Mouse (Mus musculus) hindbrain, embryonic 11.5 days (tissue): ENCODE data around the gene Lrmp. TPM values are rescaled to one million over a fixed set of nuclear protein-coding genes. Genes with fewer than 3 reads are reported as not detected.

Experiments
- ATAC-seq: fragments of 200-750 bp; cut with Nextera tagmentation; 2 replicates; pipeline ENCODE4 v1.8.0; 2017; ENCODE audit warnings: mild to moderate bottlenecking, moderate TSS enrichment, moderate library complexity; ENCODE audit not compliant: low FRiP score
- DNase-seq: peaks from one replicate; pipeline ENCODE4 v3.0.0-alpha.2; 2015; ENCODE audit warnings: low spot score
- H3K27ac ChIP-seq: fragments of 300-500 bp; sonication (generic); 2 replicates; pipeline ENCODE4 v1.5.1; 2014; ENCODE audit warnings: mild to moderate bottlenecking, low read depth, low read length
- H3K27me3 ChIP-seq: fragments of 300-500 bp; sonication (generic); 2 replicates; pipeline ENCODE4 v1.6.1; 2014; ENCODE audit warnings: mild to moderate bottlenecking, low read length, moderate library complexity, mixed read lengths; ENCODE audit not compliant: control insufficient read depth, insufficient read depth
- H3K36me3 ChIP-seq: fragments of 300-500 bp; sonication (generic); 2 replicates; pipeline ENCODE4 v1.6.1; 2014; ENCODE audit warnings: mild to moderate bottlenecking, low read length, moderate library complexity, mixed read lengths; ENCODE audit not compliant: control insufficient read depth, insufficient read depth
- H3K4me1 ChIP-seq: fragments of 300-500 bp; sonication (generic); replicated peaks from 2 replicates; pipeline ENCODE4 v1.6.1; 2014; ENCODE audit warnings: low read length, mixed read lengths; ENCODE audit not compliant: control insufficient read depth, insufficient read depth
- H3K4me2 ChIP-seq: fragments of 300-500 bp; sonication (generic); replicated peaks from 2 replicates; pipeline ENCODE4 v1.6.1; 2014; ENCODE audit warnings: mild to moderate bottlenecking, low read depth, low read length
- H3K4me3 ChIP-seq: fragments of 300-500 bp; sonication (generic); 2 replicates; pipeline ENCODE4 v1.5.1; 2014; ENCODE audit warnings: low read depth, low read length
- H3K9ac ChIP-seq: fragments of 300-500 bp; sonication (generic); 2 replicates; pipeline ENCODE4 v1.6.1; 2014; ENCODE audit warnings: low read depth, low read length
- H3K9me3 ChIP-seq: fragments of 300-500 bp; sonication (generic); 2 replicates; pipeline ENCODE4 v1.6.1; 2016; ENCODE audit warnings: low read length; ENCODE audit not compliant: control insufficient read depth
- WGBS: fragments of 180-500 bp; shearing (Covaris S2); extraction: QIAGEN DNeasy Blood & Tissue Kit; methylation state at CpG from one replicate; pipeline ENCODE4 v1.1.7; 2014; 5-methylcytosine and 5-hydroxymethylcytosine counted together
- polyA plus RNA-seq: library from polyadenylated mRNA; unstranded; fragments of >200 nt; fragmentation: Nextera tagmentation; extraction: Ambion mirVana; gene quantifications from 2 replicates; pipeline ENCODE4 v1.2.1, GENCODE M21; 2014

Lrmp gene
- polyA plus RNA-seq, 1 experiment from 2014 or later = 1.5 TPM

DNA sequence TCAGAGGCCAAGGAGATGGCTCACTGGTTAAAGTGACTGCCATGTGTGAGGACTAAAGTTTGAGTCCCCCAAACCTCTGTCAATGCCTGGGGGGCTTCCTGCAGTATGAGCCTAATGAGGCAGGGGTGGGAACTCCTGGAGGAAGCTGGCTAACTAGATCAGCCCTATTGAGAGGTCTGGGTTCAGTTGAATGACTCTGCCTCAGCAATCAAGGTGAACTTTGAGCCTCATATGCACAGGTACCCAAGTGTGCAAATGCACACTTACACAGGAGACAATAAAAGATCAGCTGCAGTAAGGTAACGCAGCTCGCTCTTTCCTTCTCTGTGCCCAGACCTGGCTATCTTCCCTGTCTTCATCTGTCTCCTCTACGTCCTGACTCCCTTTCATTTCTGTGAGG, 77.6 kb downstream of the Lrmp start:
- Histone ChIP-seq H3K9me3 (no peaks in the 10 kb centered on the region), H3K9ac (no peak overlapping the region), H3K36me3 (no peaks in the 10 kb centered on the region), H3K27ac (no peak overlapping the region), H3K4me1 (no peaks in the 10 kb centered on the region), H3K4me3 (no peak overlapping the region), H3K4me2 (no peak overlapping the region), H3K27me3 (no peaks in the 10 kb centered on the region)
- no peak for DNase-seq
- no peak for ATAC-seq
- 91% methylated on average over 3 of the region's 3 CpGs for WGBS

DNA sequence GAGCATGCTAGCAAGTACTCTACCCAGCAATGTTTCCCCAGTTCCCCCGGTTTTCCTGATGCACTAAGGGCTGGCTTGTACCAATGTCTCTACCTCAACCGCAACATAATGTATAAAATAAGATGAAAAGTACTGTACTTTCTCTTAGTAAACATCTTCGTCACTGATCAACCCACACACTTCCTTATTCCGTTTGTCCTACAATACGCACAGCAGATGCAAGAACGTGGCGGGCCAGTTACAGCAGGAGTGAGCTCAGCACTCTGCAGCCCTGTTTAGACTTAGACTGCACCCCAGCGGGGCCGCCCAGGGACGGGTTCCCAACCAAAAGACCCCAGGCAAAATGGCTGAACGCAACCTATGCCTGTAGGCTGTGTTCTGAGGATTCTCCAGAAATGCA, 78.0 kb downstream of the Lrmp start:
- ATAC-seq = no peak
- Histone ChIP-seq H3K36me3 (no peaks in the 10 kb centered on the region), H3K4me2 (no peak overlapping the region), H3K27me3 (no peaks in the 10 kb centered on the region), H3K4me1 (no peaks in the 10 kb centered on the region), H3K9ac (no peak overlapping the region), H3K9me3 (no peaks in the 10 kb centered on the region), H3K4me3 (no peak overlapping the region), H3K27ac (no peak overlapping the region)
- no peak for DNase-seq
- 86% methylated on average over 11 of the region's 11 CpGs for WGBS

DNA sequence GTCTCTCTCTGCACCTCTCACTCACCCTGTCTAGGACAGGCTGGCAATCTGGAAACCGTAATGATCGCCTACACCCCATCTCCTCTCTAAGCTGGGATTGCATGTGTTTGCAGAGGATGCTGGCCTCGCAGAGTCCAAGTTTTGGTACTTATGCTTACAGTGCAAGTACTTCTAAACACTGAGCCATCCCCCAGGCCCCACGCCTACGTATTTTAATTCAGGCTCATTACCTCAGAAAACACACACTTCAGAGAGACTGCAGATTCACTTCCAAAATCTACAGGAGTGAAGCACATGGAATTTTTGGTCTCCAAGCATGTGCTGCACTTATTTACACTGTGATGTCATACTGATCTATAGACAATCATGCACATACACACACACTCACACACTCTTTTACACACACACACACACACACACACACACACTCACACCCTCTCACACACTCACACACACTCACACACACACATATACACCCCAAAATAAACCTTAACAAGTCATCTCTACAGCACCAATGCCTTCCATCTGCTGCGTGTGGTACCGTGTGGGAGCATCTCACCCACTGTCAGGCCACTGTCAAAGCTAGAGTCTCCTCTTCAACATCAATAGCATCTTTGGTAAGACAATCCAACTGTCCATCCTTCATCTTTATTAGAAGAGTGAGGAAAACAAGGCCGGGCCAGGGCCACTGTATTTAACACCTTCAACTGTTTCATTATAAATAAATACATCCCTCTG, 82.7 kb downstream of the Lrmp start:
- WGBS = 93% methylated on average over 8 of the region's 8 CpGs
- Histone ChIP-seq H3K9ac (no peak overlapping the region), H3K36me3 (no peaks in the 10 kb centered on the region)

DNA sequence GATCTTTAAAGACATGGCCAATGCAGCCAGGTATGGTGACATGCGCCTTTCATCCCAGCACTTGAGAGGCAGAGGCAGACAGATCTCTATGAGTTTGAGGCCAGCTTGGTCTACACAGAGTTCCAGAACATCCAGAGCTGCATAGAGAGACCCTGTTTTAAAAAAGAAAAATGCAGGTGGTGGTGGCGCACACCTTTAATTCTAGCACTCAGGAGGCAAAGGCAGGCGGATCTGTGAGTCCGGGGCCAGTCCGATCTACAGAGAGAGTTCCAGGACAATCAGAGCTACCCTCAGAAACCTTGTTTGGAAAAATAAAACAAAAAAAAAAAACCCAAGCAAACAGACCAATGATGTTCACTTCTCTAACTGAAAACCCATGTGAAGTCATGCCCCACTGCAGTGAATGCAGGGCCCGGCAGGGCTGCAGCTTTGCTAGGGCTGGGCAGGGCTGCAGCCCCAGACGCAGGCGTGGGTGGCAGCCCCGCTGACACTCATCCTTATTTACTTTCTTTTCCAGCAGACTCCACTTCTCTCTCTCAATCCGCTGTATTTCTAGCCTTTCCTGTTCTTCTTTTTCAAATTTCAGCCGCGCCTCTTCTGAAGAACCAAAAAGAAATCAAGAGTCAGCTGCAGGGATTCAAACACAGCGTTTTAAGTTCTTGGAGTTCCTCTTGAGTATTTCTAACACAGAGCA, 87.1 kb downstream of the Lrmp start:
- Histone ChIP-seq H3K36me3 (no peaks in the 10 kb centered on the region), H3K9ac (no peak overlapping the region), H3K27me3 (no peaks in the 10 kb centered on the region), H3K9me3 (no peaks in the 10 kb centered on the region), H3K4me1 (no peaks in the 10 kb centered on the region), H3K4me3 (no peak overlapping the region), H3K4me2 (no peak overlapping the region), H3K27ac (no peak overlapping the region)
- 85% methylated on average over 13 of the region's 13 CpGs for WGBS
- ATAC-seq (no peak), DNase-seq (no peak)

More for the DNA sequence above, 82.7 kb downstream of the Lrmp start:
- H3K9me3 ChIP-seq = no peaks in the 10 kb centered on the region
- no peaks in the 10 kb centered on the region for H3K27me3 ChIP-seq
- no peak overlapping the region for H3K27ac ChIP-seq
- DNase-seq (no peak), ATAC-seq (no peak)
- H3K4me1 ChIP-seq = no peaks in the 10 kb centered on the region
- H3K4me3 ChIP-seq = no peak overlapping the region
- H3K4me2 ChIP-seq = no peak overlapping the region

DNA sequence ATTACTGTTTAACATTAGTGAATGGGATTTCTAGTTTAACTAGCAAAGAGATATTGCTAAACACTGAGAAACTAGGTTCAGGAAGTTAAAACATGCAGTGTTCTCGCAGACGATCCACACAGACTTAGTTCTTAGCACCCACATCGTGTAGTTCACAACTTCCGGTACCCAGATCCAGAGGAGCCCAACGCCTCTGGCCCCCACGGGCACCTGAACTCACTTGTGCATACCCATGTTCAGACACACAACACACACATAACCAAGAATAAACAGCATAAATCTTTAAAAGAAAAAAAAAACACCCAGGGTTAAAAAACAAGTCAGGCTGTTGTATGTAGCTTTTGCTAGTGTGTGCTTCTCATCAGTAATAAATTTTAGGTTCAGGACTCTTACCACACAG, 89.0 kb downstream of the Lrmp start:
- Histone ChIP-seq H3K4me3 (no peak overlapping the region), H3K9ac (no peak overlapping the region), H3K4me1 (no peaks in the 10 kb centered on the region), H3K9me3 (no peaks in the 10 kb centered on the region), H3K4me2 (no peak overlapping the region), H3K27ac (no peak overlapping the region), H3K27me3 (no peaks in the 10 kb centered on the region), H3K36me3 (no peaks in the 10 kb centered on the region)
- 95% methylated on average over 6 of the region's 6 CpGs for WGBS
- DNase-seq (no peak), ATAC-seq (no peak)

DNA sequence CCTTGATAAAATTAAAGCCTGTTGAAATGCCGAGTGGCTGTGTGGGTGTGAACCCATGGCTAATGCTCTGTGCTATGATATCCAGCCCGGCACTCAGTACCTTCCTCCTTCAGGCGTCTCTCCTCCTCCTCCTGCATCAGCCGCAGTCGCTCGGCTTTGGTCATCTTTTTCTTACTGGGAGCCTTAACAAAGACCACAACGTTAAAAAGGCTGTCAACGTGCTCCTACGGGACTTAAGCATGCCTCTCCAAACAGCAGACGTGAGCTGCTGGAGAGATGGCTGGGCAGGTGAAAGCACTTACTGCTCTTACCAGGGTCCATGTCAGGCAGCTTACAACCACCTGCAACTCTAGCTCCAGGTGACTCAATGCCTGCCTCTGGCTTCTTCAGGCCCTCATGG, 89.7 kb downstream of the Lrmp start:
- H3K4me1 ChIP-seq = no peaks in the 10 kb centered on the region
- no peak overlapping the region for H3K27ac ChIP-seq
- 73% methylated on average over 10 of the region's 10 CpGs for WGBS
- no peaks in the 10 kb centered on the region for H3K36me3 ChIP-seq
- no peaks in the 10 kb centered on the region for H3K9me3 ChIP-seq
- DNase-seq (no peak), ATAC-seq (no peak)
- H3K4me2 ChIP-seq = no peak overlapping the region
- H3K4me3 ChIP-seq = no peak overlapping the region
- no peaks in the 10 kb centered on the region for H3K27me3 ChIP-seq
- no peak overlapping the region for H3K9ac ChIP-seq

DNA sequence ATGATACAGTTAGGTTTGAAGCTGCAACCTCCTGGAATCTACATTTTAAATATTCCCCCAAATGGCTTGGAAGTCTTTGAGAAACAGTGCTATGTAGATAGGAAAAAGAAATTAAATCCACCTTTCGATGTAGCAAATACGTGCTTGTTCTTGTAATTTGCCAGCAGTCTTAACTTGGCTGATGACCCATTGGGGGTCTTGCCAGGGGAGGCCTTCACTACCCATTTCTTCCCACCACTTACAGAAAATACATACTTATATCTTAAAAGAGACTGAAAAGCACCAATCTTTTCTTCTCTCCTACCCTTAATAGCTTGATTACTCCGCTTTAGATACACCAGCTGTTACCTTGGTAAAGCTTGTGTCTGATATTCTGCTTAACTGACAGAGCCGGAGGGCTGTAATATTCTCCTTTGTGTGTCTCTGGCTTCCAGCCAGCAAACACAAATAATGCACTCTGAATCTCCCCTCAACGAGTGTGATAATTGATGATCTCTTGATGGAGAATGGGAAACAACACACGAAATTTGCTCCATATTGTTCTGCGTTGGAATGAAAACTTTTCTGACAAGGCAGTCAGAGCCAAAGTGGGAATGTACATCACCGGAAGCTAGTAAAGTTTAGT, 94.7 kb downstream of the Lrmp start:
- no peak overlapping the region; the same call in 1 of the 2 replicates for H3K27ac ChIP-seq
- H3K9me3 ChIP-seq = no peaks in the 10 kb centered on the region
- H3K4me2 ChIP-seq = peak overlapping the region; percentile 68
- ATAC-seq = peak; percentile 3; the same call in 1 of the 2 replicates
- no peaks in the 10 kb centered on the region for H3K36me3 ChIP-seq
- no peak for DNase-seq
- peak overlapping the region; percentile 77 for H3K4me3 ChIP-seq
- no peaks in the 10 kb centered on the region for H3K27me3 ChIP-seq
- H3K4me1 ChIP-seq = no peaks in the 10 kb centered on the region
- WGBS = 41% methylated on average over 8 of the region's 8 CpGs
- no peak overlapping the region for H3K9ac ChIP-seq

DNA sequence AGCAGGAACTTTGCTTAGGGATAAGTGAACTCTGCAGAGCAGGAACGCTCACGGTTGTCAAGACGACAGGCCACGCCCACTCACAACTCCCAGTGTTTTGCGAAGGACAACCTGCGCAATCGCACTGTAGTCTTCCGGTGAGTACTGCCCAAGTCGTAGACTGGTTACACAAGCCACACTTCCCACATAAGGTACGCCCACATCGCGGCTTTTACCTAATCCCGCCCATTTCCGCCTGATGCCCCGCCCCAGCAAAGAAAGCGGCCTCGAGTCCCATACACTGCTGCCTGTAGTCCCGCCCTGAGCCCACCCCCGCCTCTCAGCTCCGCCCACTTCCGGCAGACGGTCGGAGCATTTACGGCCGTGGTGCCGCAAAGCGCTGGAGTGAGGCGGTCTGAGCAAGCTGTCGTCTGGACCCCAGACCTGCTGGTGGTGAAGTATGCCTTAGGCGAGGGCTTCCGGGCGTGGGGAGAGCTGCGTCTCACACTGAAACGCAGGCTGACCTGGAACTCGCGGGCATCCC, 95.4 kb downstream of the Lrmp start, which contains the start of the genes Casc1 and Etfrf1:
Casc1 (minus strand) TSS at position 190 of the 523 bp plus-strand sequence.
Etfrf1 (plus strand) TSS at position 319 of the 523 bp plus-strand sequence.
- peak within 1 kb of the TSS; percentile 83 for H3K9ac ChIP-seq
- 0% methylated on average over 34 of the region's 36 CpGs for WGBS

More for the DNA sequence above, 95.4 kb downstream of the Lrmp start, which contains the start of the genes Casc1 and Etfrf1:
- H3K4me1 ChIP-seq = no peaks in the 10 kb centered on the region
- peak; percentile 99 for DNase-seq
- ATAC-seq = peak; percentile 100
- no peaks in the 10 kb centered on the region for H3K9me3 ChIP-seq
- H3K4me3 ChIP-seq = peak within 1 kb of the TSS; percentile 77
- peak within 1 kb of the TSS; percentile 68 for H3K4me2 ChIP-seq
- no peaks in the 10 kb centered on the region for H3K36me3 ChIP-seq
- H3K27ac ChIP-seq = peak within 1 kb of the TSS; percentile 95
- no peaks in the 10 kb centered on the region for H3K27me3 ChIP-seq
